Mouse (Mus musculus) liver, embryonic 14.5 days (tissue): ENCODE results near the gene Crtam. TPM values are rescaled to one million over a fixed set of nuclear protein-coding genes. Genes with fewer than 3 reads are reported as not detected.

ENCODE experiments used
- ATAC-seq: fragments of 200-750 bp; cut with Nextera tagmentation; 2 replicates; pipeline ENCODE4 v1.8.0; 2017; ENCODE audit warnings: moderate number of reproducible peaks, mild to moderate bottlenecking, moderate library complexity; ENCODE audit not compliant: insufficient read depth
- DNase-seq, 3 experiments: peaks; one replicate each; pipeline ENCODE4 v3.0.0-alpha.2; 2012 to 2013; ENCODE audit warnings: low read depth in 3 of 3, low spot score in 3 of 3
- H3K27ac ChIP-seq: fragments of 300-500 bp; sonication (generic); 2 replicates; pipeline ENCODE4 v1.5.1; 2014; ENCODE audit warnings: moderate library complexity, mild to moderate bottlenecking, control low read depth, inconsistent platforms
- H3K27me3 ChIP-seq: fragments of 300-500 bp; sonication (generic); 2 replicates; pipeline ENCODE4 v1.6.1; 2014; ENCODE audit warnings: mild to moderate bottlenecking, low read length, moderate library complexity; ENCODE audit not compliant: control insufficient read depth, insufficient read depth
- H3K36me3 ChIP-seq: fragments of 300-500 bp; sonication (generic); replicated peaks from 2 replicates; pipeline ENCODE4 v1.6.1; 2014; ENCODE audit warnings: low read depth; ENCODE audit not compliant: control insufficient read depth, insufficient read depth
- H3K4me1 ChIP-seq, 2 experiments: fragments of 200-500 bp in 1 of 2; fragments of 300-500 bp in 1 of 2; sonication (generic) in 1 of 2; replicated peaks; 2 replicates each; pipeline ENCODE4 v1.6.1; 2012 to 2014; ENCODE audit warnings: antibody characterized with exemption in 1 of 2, inconsistent platforms in 1 of 2, low read length in 1 of 2; ENCODE audit not compliant: control insufficient read depth in 2 of 2, insufficient read depth in 2 of 2
- H3K4me2 ChIP-seq: fragments of 300-500 bp; sonication (generic); 2 replicates; pipeline ENCODE4 v1.6.1; 2014; ENCODE audit warnings: low read depth, mild to moderate bottlenecking, control low read depth, moderate library complexity
- H3K4me3 ChIP-seq, 2 experiments: fragments of 200-500 bp in 1 of 2; fragments of 300-500 bp in 1 of 2; sonication (generic) in 1 of 2; 2 replicates each; pipeline ENCODE4 v1.5.1; 2012 to 2014; ENCODE audit warnings: low read depth in 2 of 2, low read length in 2 of 2, mild to moderate bottlenecking in 2 of 2, control low read depth in 1 of 2, inconsistent platforms in 1 of 2, moderate library complexity in 1 of 2; ENCODE audit not compliant: insufficient read depth in 1 of 2
- H3K9ac ChIP-seq: fragments of 300-500 bp; sonication (generic); replicated peaks from 2 replicates; pipeline ENCODE4 v1.6.1; 2014; ENCODE audit warnings: mild to moderate bottlenecking, control low read depth, moderate library complexity
- H3K9me3 ChIP-seq: fragments of 300-500 bp; sonication (generic); 2 replicates; pipeline ENCODE4 v1.6.1; 2016; ENCODE audit warnings: low read length, mixed read lengths; ENCODE audit not compliant: control insufficient read depth
- CTCF ChIP-seq: IDR thresholded peaks from 2 replicates; pipeline ENCODE4 v1.5.1; 2016; ENCODE audit warnings: antibody characterized with exemption, low read depth, control low read depth
- EP300 ChIP-seq: IDR thresholded peaks from 2 replicates; pipeline ENCODE4 v1.6.1; 2016; ENCODE audit warnings: antibody characterized with exemption, low read depth
- WGBS: fragments of 180-500 bp; shearing (Covaris S2); extraction: QIAGEN DNeasy Blood & Tissue Kit; methylation state at CpG from one replicate; pipeline ENCODE4 v1.1.7; 2014; ENCODE audit not compliant: insufficient replicate concordance; 5-methylcytosine and 5-hydroxymethylcytosine counted together
- polyA plus RNA-seq, 2 experiments: library from polyadenylated mRNA; depleted of rRNA in 1 of 2; stranded (reverse) in 1 of 2; unstranded in 1 of 2; fragments of >200 nt; fragmentation: Nextera tagmentation in 1 of 2; extraction: Ambion mirVana in 1 of 2; gene quantifications; 2 replicates each; pipeline versions ENCODE4 v1.2.1 to v1.2.3; 2012 to 2014

The Crtam gene
- polyA plus RNA-seq (2012; rRNA removed) (0.04 and 0.06 TPM in 2 replicates), polyA plus RNA-seq (2014; fragmentation: Nextera tagmentation; extraction: Ambion mirVana) (not detected in 2 replicates)

- ATAC-seq (no peak), DNase-seq (no peak)
- no peaks in the 10 kb centered on the region for H3K9me3 ChIP-seq
- TF ChIP-seq EP300 (no peak), CTCF (no peak)
- 28% methylated on average over 4 of the region's 4 CpGs for WGBS
- no peaks in the 10 kb centered on the region for H3K4me1 ChIP-seq
- H3K36me3 ChIP-seq = no peaks in the 10 kb centered on the region
- no peak within 1 kb of the TSS for H3K9ac ChIP-seq
- no peaks in the 10 kb centered on the region for H3K27me3 ChIP-seq
- H3K4me3 ChIP-seq = no peak within 1 kb of the TSS
- no peak within 1 kb of the TSS for H3K27ac ChIP-seq
- H3K4me2 ChIP-seq = no peak within 1 kb of the TSS
These were observed at the start of gene Crtam for GRCm38 (mm10) chr9:41004415-41004814. Crtam (minus strand) TSS chr9:41004628.

- H3K4me2 ChIP-seq = no peak overlapping the region
- TF ChIP-seq EP300 (no peak), CTCF (no peak)
- H3K9ac ChIP-seq = no peak overlapping the region
- no peaks in the 10 kb centered on the region for H3K36me3 ChIP-seq
- no peaks in the 10 kb centered on the region for H3K27me3 ChIP-seq
- 75% methylated on average over 9 of the region's 9 CpGs for WGBS
- ATAC-seq = no peak
- no peak overlapping the region for H3K4me3 ChIP-seq
- H3K27ac ChIP-seq = no peak overlapping the region
- H3K4me1 ChIP-seq = peaks cover 12 to 28% of the 10 kb centered on the region in 2 experiments
- no peak for DNase-seq
- no peaks in the 10 kb centered on the region for H3K9me3 ChIP-seq
These were observed 49.7 kb upstream of the Crtam start for GRCm38 (mm10) chr9:41054166-41054565.

- WGBS = 34% methylated on average over 4 of the region's 4 CpGs
- no peaks in the 10 kb centered on the region for H3K36me3 ChIP-seq
- ATAC-seq (no peak), DNase-seq (no peak)
- H3K27ac ChIP-seq = no peak overlapping the region
- no peak overlapping the region for H3K4me3 ChIP-seq
- H3K9me3 ChIP-seq = no peaks in the 10 kb centered on the region
- no peaks in the 10 kb centered on the region for H3K27me3 ChIP-seq
- H3K9ac ChIP-seq = no peak overlapping the region
- TF ChIP-seq CTCF = no peak
- TF ChIP-seq EP300 = no peak
- peaks cover 17 to 28% of the 10 kb centered on the region in 2 experiments for H3K4me1 ChIP-seq
- H3K4me2 ChIP-seq = no peak overlapping the region
These were observed 49.0 kb upstream of the Crtam start for GRCm38 (mm10) chr9:41053478-41053877.

- no peak overlapping the region for H3K4me2 ChIP-seq
- H3K9me3 ChIP-seq = no peaks in the 10 kb centered on the region
- DNase-seq = no peak
- no peak overlapping the region for H3K4me3 ChIP-seq
- WGBS = 52% methylated on average over 11 of the region's 11 CpGs
- no peaks in the 10 kb centered on the region for H3K36me3 ChIP-seq
- H3K9ac ChIP-seq = no peak overlapping the region
- no peaks in the 10 kb centered on the region for H3K27me3 ChIP-seq
- ATAC-seq = no peak
- no peak for TF ChIP-seq CTCF
- TF ChIP-seq EP300 = no peak
- H3K4me1 ChIP-seq = peaks cover 18 to 39% of the 10 kb centered on the region in 2 experiments
- no peak overlapping the region for H3K27ac ChIP-seq
These were observed 46.9 kb upstream of the Crtam start for GRCm38 (mm10) chr9:41051080-41051932.

- Histone ChIP-seq H3K9me3 (no peaks in the 10 kb centered on the region), H3K4me1 (peaks cover 18 to 39% of the 10 kb centered on the region in 2 experiments), H3K4me3 (no peak overlapping the region), H3K9ac (no peak overlapping the region), H3K27me3 (no peaks in the 10 kb centered on the region), H3K27ac (no peak overlapping the region), H3K4me2 (no peak overlapping the region), H3K36me3 (no peaks in the 10 kb centered on the region)
- no peak for ATAC-seq
- TF ChIP-seq EP300 (no peak), CTCF (no peak)
- no peak for DNase-seq
- 68% methylated on average over 12 of the region's 12 CpGs for whole genome bisulfite sequencing
These were observed 46.1 kb upstream of the Crtam start for GRCm38 (mm10) chr9:41050331-41051079.
